Mouse (Mus musculus) cerebellum, adult 2 months (tissue): ENCODE results near the gene Foxd1.

Source experiments
- CTCF ChIP-seq: fragments of 200-500 bp; IDR thresholded peaks from 2 replicates; pipeline ENCODE4 v1.5.1; 2011; ENCODE audit warnings: low read depth, mild to moderate bottlenecking, control low read depth, low read length, moderate library complexity, borderline replicate concordance; ENCODE audit not compliant: insufficient read depth
- POLR2A ChIP-seq: fragments of 200-500 bp; IDR thresholded peaks from 2 replicates; pipeline ENCODE4 v1.6.1; 2011; ENCODE audit warnings: low read length, control low read depth, borderline replicate concordance; ENCODE audit not compliant: insufficient read depth

GRCm38 (mm10) chr13:98352381-98352975 lies 1.6 kb upstream of the Foxd1 start:
- TF ChIP-seq CTCF (no peak), POLR2A (no peak)
